Mouse (Mus musculus) R1 (cell line): Measurements from ENCODE around the gene Hist1h3e.

ENCODE experiments used
- DNase-seq: peaks from one replicate; pipeline ENCODE4 v3.0.0-alpha.2; 2018; ENCODE audit warnings: low read depth, low spot score

Gene Hist1h3e

GRCm38 (mm10) chr13:23561883-23562659 is at the start of gene Hist1h3e:
Hist1h3e (minus strand) TSS chr13:23562369.
- DNase-seq: peak; percentile 99

GRCm38 (mm10) chr13:23611638-23612037 is 49.5 kb upstream of the Hist1h3e start:
- DNase-seq: no peak

- peak; percentile 69 for DNase-seq
These were observed 48.2 kb upstream of the Hist1h3e start for GRCm38 (mm10) chr13:23610393-23610792.

- DNase-seq: no peak
These were observed 47.7 kb upstream of the Hist1h3e start for GRCm38 (mm10) chr13:23609844-23610243.

GRCm38 (mm10) chr13:23609209-23609608 is 47.0 kb upstream of the Hist1h3e start:
- DNase-seq: no peak

- no peak for DNase-seq
These were observed 42.9 kb upstream of the Hist1h3e start for GRCm38 (mm10) chr13:23605052-23605451.

GRCm38 (mm10) chr13:23604452-23604851 is 42.3 kb upstream of the Hist1h3e start:
- DNase-seq: no peak

GRCm38 (mm10) chr13:23603182-23603699 is 41.1 kb upstream of the Hist1h3e start:
- DNase-seq: no peak

GRCm38 (mm10) chr13:23597957-23598356 is 35.8 kb upstream of the Hist1h3e start:
- DNase-seq: peak; percentile 76

GRCm38 (mm10) chr13:23595622-23596372 is 33.6 kb upstream of the Hist1h3e start:
- peak; percentile 83 for DNase-seq

GRCm38 (mm10) chr13:23595185-23595584 is 33.0 kb upstream of the Hist1h3e start:
- peak; percentile 55 for DNase-seq

GRCm38 (mm10) chr13:23593051-23593770 is 31.0 kb upstream of the Hist1h3e start:
- DNase-seq: no peak

- no peak for DNase-seq
These were observed 30.4 kb upstream of the Hist1h3e start for GRCm38 (mm10) chr13:23592614-23593013.

GRCm38 (mm10) chr13:23591886-23592285 is 29.7 kb upstream of the Hist1h3e start:
- peak; percentile 52 for DNase-seq

- DNase-seq: no peak
These were observed 29.0 kb upstream of the Hist1h3e start for GRCm38 (mm10) chr13:23591206-23591605.

GRCm38 (mm10) chr13:23586940-23587225 is 24.7 kb upstream of the Hist1h3e start:
- DNase-seq: peak; percentile 42

GRCm38 (mm10) chr13:23586099-23586939 is 24.1 kb upstream of the Hist1h3e start:
- peak; percentile 89 for DNase-seq

- DNase-seq: peak; percentile 96
These were observed 23.4 kb upstream of the Hist1h3e start for GRCm38 (mm10) chr13:23585442-23586098.

GRCm38 (mm10) chr13:23585029-23585441 is 22.9 kb upstream of the Hist1h3e start:
- DNase-seq: peak; percentile 92

- DNase-seq: peak; percentile 64
These were observed 22.2 kb upstream of the Hist1h3e start for GRCm38 (mm10) chr13:23584331-23584730.
